Mouse (Mus musculus): ENCODE data around the gene Smim14.
A peak's percentile ranks its signal among the peaks of the same experiment; 100 is the strongest.

Gene Smim14

GRCm38 (mm10) chr5:65407989-65408388 is 129.0 kb downstream of the Smim14 start:
- DNase-seq (ENCODE audit: low read depth): no peak

GRCm38 (mm10) chr5:65401251-65401994 is 135.6 kb downstream of the Smim14 start:
- DNase-seq (ENCODE audit: low read depth): peak; percentile 66

Data from fibroblast of lung, adult 2 months (primary cell).